Mouse (Mus musculus): Measurements from ENCODE around the gene Itprid2.

- no peak for TF ChIP-seq GATA1 (IDR thresholded peaks at IDR 0.05; ENCODE audit: low read length)
- TF ChIP-seq TAL1 (IDR thresholded peaks at IDR 0.05; ENCODE audit: low read length), result no peak
Measured at GRCm38 (mm10) chr2:79665492-79665891, 30.3 kb downstream of the Itprid2 start.
